Mouse (Mus musculus) embryonic facial prominence, embryonic 13.5 days (tissue): Measurements from ENCODE around the gene Klf15. TPM values are rescaled to one million over a fixed set of nuclear protein-coding genes. Genes with fewer than 3 reads are reported as not detected.

Experiments
- ATAC-seq: fragments of 200-750 bp; cut with Nextera tagmentation; 2 replicates; pipeline ENCODE4 v1.8.0; 2017; ENCODE audit warnings: low read depth; ENCODE audit not compliant: insufficient number of reproducible peaks, insufficient read depth, low FRiP score, low TSS enrichment
- H3K27ac ChIP-seq: fragments of 300-500 bp; sonication (generic); 2 replicates; pipeline ENCODE4 v1.5.1; 2015; ENCODE audit warnings: moderate library complexity, mild to moderate bottlenecking, inconsistent platforms
- H3K27me3 ChIP-seq: fragments of 300-500 bp; sonication (generic); 2 replicates; pipeline ENCODE4 v1.6.1; 2015; ENCODE audit warnings: mild to moderate bottlenecking, inconsistent platforms
- H3K36me3 ChIP-seq: fragments of 300-500 bp; sonication (generic); 2 replicates; pipeline ENCODE4 v1.6.1; 2015; ENCODE audit warnings: mild to moderate bottlenecking, inconsistent platforms
- H3K4me1 ChIP-seq: fragments of 300-500 bp; sonication (generic); 2 replicates; pipeline ENCODE4 v1.6.1; 2015; ENCODE audit warnings: inconsistent platforms
- H3K4me2 ChIP-seq: fragments of 300-500 bp; sonication (generic); 2 replicates; pipeline ENCODE4 v1.6.1; 2015; ENCODE audit warnings: moderate library complexity, mild to moderate bottlenecking, inconsistent platforms
- H3K4me3 ChIP-seq: fragments of 300-500 bp; sonication (generic); 2 replicates; pipeline ENCODE4 v1.5.1; 2015; ENCODE audit warnings: mild to moderate bottlenecking, inconsistent platforms
- H3K9ac ChIP-seq: fragments of 300-500 bp; sonication (generic); 2 replicates; pipeline ENCODE4 v1.6.1; 2015; ENCODE audit warnings: mild to moderate bottlenecking, inconsistent platforms
- H3K9me3 ChIP-seq: fragments of 300-500 bp; sonication (generic); 2 replicates; pipeline ENCODE4 v1.6.1; 2016; ENCODE audit warnings: inconsistent platforms
- WGBS: fragments of 180-500 bp; shearing (Covaris S2); methylation state at CpG from one replicate; pipeline ENCODE4 v1.1.7; 2015; ENCODE audit warnings: mixed read lengths; 5-methylcytosine and 5-hydroxymethylcytosine counted together
- polyA plus RNA-seq: library from polyadenylated mRNA; unstranded; fragments of >200 nt; fragmentation: Nextera tagmentation; extraction: Ambion mirVana; gene quantifications from 2 replicates; pipeline ENCODE4 v1.2.1, GENCODE M21; 2015

Gene Klf15
- polyA plus RNA-seq, 1 experiment from 2014 or later = 7.5 TPM

GRCm38 (mm10) chr6:90465028-90465640 lies 2.8 kb downstream of the Klf15 start:
- Histone ChIP-seq H3K9ac (no peak overlapping the region), H3K9me3 (no peaks in the 10 kb centered on the region), H3K27me3 (peaks cover 46% of the 10 kb centered on the region), H3K36me3 (no peaks in the 10 kb centered on the region), H3K27ac (no peak overlapping the region), H3K4me1 (peaks cover 21% of the 10 kb centered on the region), H3K4me2 (no peak overlapping the region), H3K4me3 (no peak overlapping the region)
- WGBS = 93% methylated on average over 11 of the region's 11 CpGs
- no peak for ATAC-seq

- Histone ChIP-seq H3K9ac (no peak overlapping the region), H3K4me3 (no peak overlapping the region), H3K36me3 (no peaks in the 10 kb centered on the region), H3K4me2 (no peak overlapping the region), H3K27me3 (peaks cover 36% of the 10 kb centered on the region), H3K4me1 (peaks cover 26% of the 10 kb centered on the region), H3K9me3 (no peaks in the 10 kb centered on the region), H3K27ac (no peak overlapping the region)
- 82% methylated on average over 10 of the region's 10 CpGs for WGBS
- ATAC-seq = no peak
These were observed 3.7 kb downstream of the Klf15 start for GRCm38 (mm10) chr6:90466079-90466478.

- Histone ChIP-seq H3K4me1 (peaks cover 31% of the 10 kb centered on the region), H3K4me3 (no peak overlapping the region), H3K9ac (no peak overlapping the region), H3K9me3 (no peaks in the 10 kb centered on the region), H3K4me2 (no peak overlapping the region), H3K27ac (no peak overlapping the region), H3K36me3 (no peaks in the 10 kb centered on the region), H3K27me3 (peaks cover 28% of the 10 kb centered on the region)
- 91% methylated on average over 12 of the region's 12 CpGs for WGBS
- ATAC-seq = no peak
These were observed 4.6 kb downstream of the Klf15 start for GRCm38 (mm10) chr6:90466847-90467410.

GRCm38 (mm10) chr6:90468216-90468615 lies 5.8 kb downstream of the Klf15 start:
- no peak overlapping the region for H3K4me2 ChIP-seq
- peaks cover 23% of the 10 kb centered on the region for H3K4me1 ChIP-seq
- no peaks in the 10 kb centered on the region for H3K9me3 ChIP-seq
- H3K27me3 ChIP-seq = peaks cover 15% of the 10 kb centered on the region
- no peak overlapping the region for H3K9ac ChIP-seq
- H3K4me3 ChIP-seq = no peak overlapping the region
- no peaks in the 10 kb centered on the region for H3K36me3 ChIP-seq
- H3K27ac ChIP-seq = no peak overlapping the region
- 76% methylated on average over 1 of the region's 1 CpGs for WGBS
- no peak for ATAC-seq

GRCm38 (mm10) chr6:90469041-90469440 lies 6.7 kb downstream of the Klf15 start:
- peaks cover 14% of the 10 kb centered on the region for H3K4me1 ChIP-seq
- ATAC-seq = no peak
- WGBS = 89% methylated on average over 6 of the region's 6 CpGs

GRCm38 (mm10) chr6:90470255-90470654 lies 7.9 kb downstream of the Klf15 start:
- no peak overlapping the region for H3K27ac ChIP-seq
- H3K4me2 ChIP-seq = no peak overlapping the region
- 89% methylated on average over 2 of the region's 2 CpGs for WGBS

More at GRCm38 (mm10) chr6:90469041-90469440, 6.7 kb downstream of the Klf15 start:
- Histone ChIP-seq H3K4me3 (no peak overlapping the region), H3K27ac (no peak overlapping the region), H3K9me3 (no peaks in the 10 kb centered on the region), H3K36me3 (no peaks in the 10 kb centered on the region), H3K4me2 (no peak overlapping the region), H3K27me3 (peaks cover 7% of the 10 kb centered on the region), H3K9ac (no peak overlapping the region)

GRCm38 (mm10) chr6:90470947-90471541 lies 8.7 kb downstream of the Klf15 start:
- Histone ChIP-seq H3K4me2 (no peak overlapping the region), H3K36me3 (no peaks in the 10 kb centered on the region), H3K4me3 (no peak overlapping the region), H3K9me3 (no peaks in the 10 kb centered on the region), H3K4me1 (peaks cover 15% of the 10 kb centered on the region), H3K27me3 (no peaks in the 10 kb centered on the region), H3K27ac (peak overlapping the region; percentile 75), H3K9ac (no peak overlapping the region)
- ATAC-seq = no peak
- 38% methylated on average over 12 of the region's 12 CpGs for WGBS

More at GRCm38 (mm10) chr6:90470255-90470654, 7.9 kb downstream of the Klf15 start:
- Histone ChIP-seq H3K36me3 (no peaks in the 10 kb centered on the region), H3K4me3 (no peak overlapping the region), H3K27me3 (no peaks in the 10 kb centered on the region), H3K9ac (no peak overlapping the region), H3K9me3 (no peaks in the 10 kb centered on the region), H3K4me1 (peaks cover 12% of the 10 kb centered on the region)
- no peak for ATAC-seq

- peaks cover 15% of the 10 kb centered on the region for H3K4me1 ChIP-seq
- H3K27me3 ChIP-seq = no peaks in the 10 kb centered on the region
- H3K27ac ChIP-seq = no peak overlapping the region
- ATAC-seq = no peak
- H3K36me3 ChIP-seq = no peaks in the 10 kb centered on the region
- H3K9me3 ChIP-seq = no peaks in the 10 kb centered on the region
- no peak overlapping the region for H3K9ac ChIP-seq
- WGBS = 57% methylated on average over 4 of the region's 4 CpGs
- H3K4me2 ChIP-seq = no peak overlapping the region
- H3K4me3 ChIP-seq = no peak overlapping the region
These were observed 9.7 kb downstream of the Klf15 start for GRCm38 (mm10) chr6:90472079-90472478.

- Histone ChIP-seq H3K9ac (no peak overlapping the region), H3K4me3 (no peak overlapping the region), H3K27ac (no peak overlapping the region), H3K27me3 (no peaks in the 10 kb centered on the region), H3K4me1 (peaks cover 15% of the 10 kb centered on the region), H3K36me3 (no peaks in the 10 kb centered on the region), H3K9me3 (no peaks in the 10 kb centered on the region), H3K4me2 (no peak overlapping the region)
- WGBS = 88% methylated on average over 3 of the region's 3 CpGs
- no peak for ATAC-seq
These were observed 10.3 kb downstream of the Klf15 start for GRCm38 (mm10) chr6:90472697-90473096.

GRCm38 (mm10) chr6:90473630-90474360 lies 11.4 kb downstream of the Klf15 start:
- Histone ChIP-seq H3K36me3 (no peaks in the 10 kb centered on the region), H3K9ac (no peak overlapping the region), H3K9me3 (no peaks in the 10 kb centered on the region), H3K27me3 (no peaks in the 10 kb centered on the region), H3K4me1 (peaks cover 15% of the 10 kb centered on the region), H3K4me3 (no peak overlapping the region), H3K4me2 (no peak overlapping the region), H3K27ac (no peak overlapping the region)
- no peak for ATAC-seq
- WGBS = 94% methylated on average over 24 of the region's 24 CpGs

GRCm38 (mm10) chr6:90474361-90474750 lies 12.0 kb downstream of the Klf15 start:
- 85% methylated on average over 3 of the region's 3 CpGs for WGBS
- no peak overlapping the region for H3K4me3 ChIP-seq

More at GRCm38 (mm10) chr6:90474361-90474750, 12.0 kb downstream of the Klf15 start:
- no peaks in the 10 kb centered on the region for H3K9me3 ChIP-seq
- H3K9ac ChIP-seq = no peak overlapping the region
- H3K4me2 ChIP-seq = no peak overlapping the region
- no peaks in the 10 kb centered on the region for H3K27me3 ChIP-seq
- peaks cover 15% of the 10 kb centered on the region for H3K4me1 ChIP-seq
- no peaks in the 10 kb centered on the region for H3K36me3 ChIP-seq
- no peak overlapping the region for H3K27ac ChIP-seq
- ATAC-seq = no peak
